Mouse (Mus musculus): ENCODE data around the gene Tpr. TPM values are rescaled to one million over a fixed set of nuclear protein-coding genes. Genes with fewer than 3 reads are reported as not detected.

Gene Tpr
- total and polyA plus RNA-seq, 3 experiments: 213 to 382 (median 229) TPM

DNA sequence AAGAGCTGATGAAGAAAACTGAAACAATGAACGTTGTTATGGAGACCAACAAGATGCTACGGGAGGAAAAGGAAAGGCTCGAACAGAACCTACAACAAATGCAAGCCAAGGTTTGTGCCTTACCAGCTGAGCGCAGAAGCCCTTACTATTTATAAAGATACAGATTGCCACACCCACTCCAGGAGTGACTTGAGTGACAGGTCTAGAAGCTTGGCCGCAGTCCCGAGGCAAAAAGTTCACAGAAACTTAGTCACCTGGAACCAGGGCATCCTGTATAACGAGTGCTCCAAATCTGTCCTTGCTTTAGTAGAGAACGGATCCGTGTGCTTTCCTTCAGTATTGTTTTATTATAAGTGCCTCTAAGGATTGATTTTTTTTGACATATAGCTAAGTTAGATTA is 33.0 kb downstream of the Tpr start:
- Histone ChIP-seq H3K9me3 (replicated peaks; ENCODE audit: insufficient read depth, low read length) (no peaks in the 10 kb centered on the region), H3K9ac (ENCODE audit: control insufficient read depth, low read depth, low read length, poor library complexity, severe bottlenecking) (no peak overlapping the region), H3K27me3 (ENCODE audit: control insufficient read depth in 1 of 2, insufficient read depth in 2 of 2, low read length in 2 of 2) (no peaks in the 10 kb centered on the region), H3K79me2 (ENCODE audit: control insufficient read depth, insufficient read depth, low read length, poor library complexity) (no peaks in the 10 kb centered on the region), H3K4me3 (ENCODE audit: control insufficient read depth in 1 of 2, insufficient read depth in 1 of 2, low read depth in 2 of 2, low read length in 2 of 2) (no peak overlapping the region), H3K4me1 (ENCODE audit: control insufficient read depth in 1 of 2, insufficient read depth in 2 of 2, low read length in 2 of 2) (no peaks in the 10 kb centered on the region), H3K36me3 (ENCODE audit: control insufficient read depth in 1 of 2, insufficient read depth in 2 of 2, low read length in 2 of 2) (peaks cover 0 to 68% of the 10 kb centered on the region in 2 experiments; a peak in 2 of 4 replicates), H3K27ac (ENCODE audit: control insufficient read depth, low read depth, low read length) (no peak overlapping the region)
- DNase-seq (ENCODE audit: low read depth, low spot score): no peak
- no peak for TF ChIP-seq POLR2AphosphoS2 (IDR thresholded peaks at IDR 0.05; ENCODE audit: low read length)
- no peak for TF ChIP-seq ELF1 (IDR thresholded peaks at IDR 0.05; ENCODE audit: low read depth, low read length)
- no peak for TF ChIP-seq TAL1 (IDR thresholded peaks at IDR 0.05; ENCODE audit: low read length)
- TF ChIP-seq E2F4 (IDR thresholded peaks at IDR 0.05; ENCODE audit: borderline replicate concordance, low read depth, low read length): no peak
- TF ChIP-seq CTCF (IDR thresholded peaks at IDR 0.05 in 2 of 3, conservative IDR thresholded peaks at IDR 0.05 in 1 of 3; ENCODE audit: control insufficient read depth in 1 of 3, insufficient read depth in 1 of 3, low read depth in 2 of 3, low read length in 3 of 3, poor library complexity in 1 of 3, severe bottlenecking in 1 of 3): no peak
- no peak for TF ChIP-seq CHD2 (IDR thresholded peaks at IDR 0.05; ENCODE audit: low read length)
- no peak for TF ChIP-seq ETS1 (IDR thresholded peaks at IDR 0.05; ENCODE audit: low read depth, low read length)
- TF ChIP-seq EP300 (IDR thresholded peaks at IDR 0.05; ENCODE audit: low read depth in 1 of 2, low read length in 2 of 2): no peak

DNA sequence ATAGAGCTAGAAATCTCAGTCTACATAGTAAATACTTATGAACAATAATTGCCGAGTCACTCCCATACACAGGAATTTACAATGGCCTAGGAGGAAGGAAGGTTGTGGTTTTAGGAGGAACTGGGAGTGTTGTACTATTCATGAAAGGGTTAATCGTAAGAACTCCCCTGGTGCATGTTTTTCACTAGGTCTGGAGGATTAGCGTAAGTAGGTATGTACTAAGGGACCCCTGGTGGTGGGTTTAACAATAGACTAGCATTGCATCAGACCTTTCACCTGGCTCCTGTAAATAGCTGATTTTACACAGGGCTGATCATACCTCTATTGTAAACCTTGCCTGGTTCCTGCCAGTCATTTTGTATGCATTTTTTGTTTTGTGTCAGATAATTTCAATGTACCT is 33.6 kb downstream of the Tpr start:
- TF ChIP-seq POLR2AphosphoS2 (IDR thresholded peaks at IDR 0.05; ENCODE audit: low read length): no peak
- no peak for TF ChIP-seq MAFK (IDR thresholded peaks at IDR 0.05; ENCODE audit: borderline replicate concordance, low read depth, low read length)
- TF ChIP-seq ETS1 (IDR thresholded peaks at IDR 0.05; ENCODE audit: low read depth, low read length): no peak
- TF ChIP-seq ELF1 (IDR thresholded peaks at IDR 0.05; ENCODE audit: low read depth, low read length): no peak
- TF ChIP-seq GATA1 (IDR thresholded peaks at IDR 0.05; ENCODE audit: low read depth, low read length): no peak
- no peak for TF ChIP-seq ZC3H11A (IDR thresholded peaks at IDR 0.05; ENCODE audit: low read depth, low read length)
- TF ChIP-seq JUND (IDR thresholded peaks at IDR 0.05; ENCODE audit: low read depth, low read length): no peak
- no peak for TF ChIP-seq MYC (IDR thresholded peaks at IDR 0.05; ENCODE audit: low read depth, low read length)
- TF ChIP-seq TCF12 (IDR thresholded peaks at IDR 0.05; ENCODE audit: low read depth, low read length): no peak
- no peak for TF ChIP-seq TBP (IDR thresholded peaks at IDR 0.05; ENCODE audit: low read depth, low read length)
- no peak for TF ChIP-seq HCFC1 (IDR thresholded peaks at IDR 0.05; ENCODE audit: low read depth, low read length)
- TF ChIP-seq CHD1 (IDR thresholded peaks at IDR 0.05; ENCODE audit: low read depth, low read length): no peak
- no peak for TF ChIP-seq SMC3 (IDR thresholded peaks at IDR 0.05; ENCODE audit: low read depth, low read length)
- no peak for TF ChIP-seq MXI1 (IDR thresholded peaks at IDR 0.05; ENCODE audit: low read depth, low read length)
- TF ChIP-seq NELFE (IDR thresholded peaks at IDR 0.05; ENCODE audit: low read depth, low read length): no peak
- TF ChIP-seq MEF2A (IDR thresholded peaks at IDR 0.05; ENCODE audit: extremely low read depth, insufficient replicate concordance, low read depth, low read length, poor library complexity, severe bottlenecking): no peak
- TF ChIP-seq CTCF (IDR thresholded peaks at IDR 0.05 in 2 of 3, conservative IDR thresholded peaks at IDR 0.05 in 1 of 3; ENCODE audit: control insufficient read depth in 1 of 3, insufficient read depth in 1 of 3, low read depth in 2 of 3, low read length in 3 of 3, poor library complexity in 1 of 3, severe bottlenecking in 1 of 3): no peak
- no peak for TF ChIP-seq ZMIZ1 (IDR thresholded peaks at IDR 0.05; ENCODE audit: low read depth, low read length)
- no peak for TF ChIP-seq BHLHE40 (IDR thresholded peaks at IDR 0.05; ENCODE audit: borderline replicate concordance, low read depth, low read length)
- no peak for TF ChIP-seq RAD21 (IDR thresholded peaks at IDR 0.05; ENCODE audit: low read depth, low read length)
- Histone ChIP-seq H3K9ac (ENCODE audit: control insufficient read depth, low read depth, low read length, poor library complexity, severe bottlenecking) (no peak overlapping the region), H3K9me3 (replicated peaks; ENCODE audit: insufficient read depth, low read length) (no peaks in the 10 kb centered on the region), H3K27me3 (ENCODE audit: control insufficient read depth in 1 of 2, insufficient read depth in 2 of 2, low read length in 2 of 2) (no peaks in the 10 kb centered on the region), H3K4me1 (ENCODE audit: control insufficient read depth in 1 of 2, insufficient read depth in 2 of 2, low read length in 2 of 2) (no peaks in the 10 kb centered on the region), H3K36me3 (ENCODE audit: control insufficient read depth in 1 of 2, insufficient read depth in 2 of 2, low read length in 2 of 2) (peaks cover 0 to 68% of the 10 kb centered on the region in 2 experiments; a peak in 2 of 4 replicates), H3K27ac (ENCODE audit: control insufficient read depth, low read depth, low read length) (no peak overlapping the region), H3K4me3 (ENCODE audit: control insufficient read depth in 1 of 2, insufficient read depth in 1 of 2, low read depth in 2 of 2, low read length in 2 of 2) (no peak overlapping the region), H3K79me2 (ENCODE audit: control insufficient read depth, insufficient read depth, low read length, poor library complexity) (no peaks in the 10 kb centered on the region)
- DNase-seq (ENCODE audit: low read depth, low spot score): peak; percentile 13
